In the genomic region with DNA sequence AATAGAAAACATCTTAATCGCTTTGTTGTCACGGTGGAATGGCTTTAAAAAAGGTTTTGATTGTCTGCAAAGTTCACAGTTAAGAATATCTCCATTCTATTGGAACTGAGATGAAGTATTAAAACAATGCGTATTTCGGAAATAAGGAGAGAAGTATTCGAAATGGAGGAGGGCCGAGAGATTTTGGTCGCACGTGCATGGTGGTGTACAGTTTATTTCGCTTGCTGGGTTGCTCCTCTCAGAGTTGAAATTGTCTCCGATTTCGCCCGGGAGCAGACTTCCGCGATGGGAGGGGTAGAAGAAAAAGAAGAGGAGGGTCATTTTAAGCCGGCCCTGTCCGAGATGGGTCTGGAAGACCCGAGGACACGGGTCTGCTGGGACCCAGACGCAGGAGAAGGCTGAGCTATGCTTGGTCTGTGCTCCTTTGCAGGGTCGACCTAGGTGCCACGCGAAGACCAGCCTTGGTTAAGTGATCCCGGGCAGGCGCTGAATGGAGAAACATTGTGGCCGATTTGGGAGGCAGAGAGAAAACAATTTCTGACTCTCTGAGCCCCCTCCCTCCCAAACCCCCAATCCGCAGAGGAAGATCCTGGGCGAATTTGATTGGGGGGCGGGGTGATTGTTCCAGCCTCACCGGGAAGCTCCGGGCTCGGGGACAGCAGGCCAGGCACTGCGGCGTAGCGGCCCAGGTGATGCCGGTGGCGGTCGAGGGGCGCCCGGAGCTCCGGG, we compare ENCODE assay signal across 8 mouse cellular contexts. TPM values are rescaled to one million over a fixed set of nuclear protein-coding genes. Genes with fewer than 3 reads are reported as not detected.
DNase-seq lines count a peak whose midpoint lies in the region; ATAC-seq and TF ChIP-seq lines count a peak whose summit lies in the region.

No protein-coding gene starts in this region.

- TF ChIP-seq EP300 in heart, adult 2 months (IDR thresholded peaks at IDR 0.05; ENCODE audit: insufficient read depth, low read depth, low read length): no peak

- peak overlapping the region; percentile 99 for H3K9ac ChIP-seq in heart, adult 2 months (ENCODE audit: low read depth, low read length)
- peak overlapping the region; percentile 99 for H3K9ac ChIP-seq in kidney, embryonic 14.5 days (ENCODE audit: low read depth, low read length)

- peak; percentile 58 for DNase-seq in cerebellum, adult 11-12 months
- DNase-seq in cerebellum, adult 8-10 months: no peak
- DNase-seq in urinary bladder, postnatal 25 days (ENCODE audit: low spot score): peak; percentile 47
- no peak for DNase-seq in urinary bladder, adult 2 months (ENCODE audit: low spot score)
- DNase-seq in heart, adult 2 months: peak; percentile 73 to 80
- peak; percentile 81 for DNase-seq in mesoderm, embryonic 11.5 days (ENCODE audit: low read depth, low spot score)
- peak; percentile 23 to 30 for DNase-seq in thymus, postnatal 36 days

- TF ChIP-seq CTCF in heart, adult 2 months (IDR thresholded peaks at IDR 0.05): no peak

- no peaks in the 10 kb centered on the region; the same call in 1 of the 2 replicates for H3K79me2 ChIP-seq in heart, adult 2 months (replicated peaks; ENCODE audit: control insufficient read depth, insufficient read depth, low read length)

- H3K36me3 ChIP-seq in heart, adult 2 months (ENCODE audit: control insufficient read depth, insufficient read depth, low read length): no peaks in the 10 kb centered on the region
- peaks cover 6% of the 10 kb centered on the region; the same call in 1 of the 2 replicates for H3K36me3 ChIP-seq in kidney, embryonic 14.5 days (ENCODE audit: control insufficient read depth, insufficient read depth, low read length)

- no peak for ATAC-seq in kidney, embryonic 14.5 days (ENCODE audit: low FRiP score, low TSS enrichment)

- H3K27ac ChIP-seq in heart, adult 2 months: peak overlapping the region; percentile 93
- peak overlapping the region; percentile 98 for H3K27ac ChIP-seq in kidney, embryonic 14.5 days (ENCODE audit: low read depth, low read length)

- H3K4me3 ChIP-seq in heart, adult 2 months: peak overlapping the region; percentile 75
- peak overlapping the region; percentile 92 for H3K4me3 ChIP-seq in kidney, embryonic 14.5 days (ENCODE audit: low read length)

- H3K27me3 ChIP-seq in heart, adult 2 months (ENCODE audit: control insufficient read depth, insufficient read depth, low read length): no peaks in the 10 kb centered on the region
- H3K27me3 ChIP-seq in kidney, embryonic 14.5 days (ENCODE audit: control insufficient read depth, insufficient read depth, low read length): no peaks in the 10 kb centered on the region

- intact Hi-C loops in heart, adult 2 months (cut with DNase I): no loop called here

- H3K4me1 ChIP-seq in heart, adult 2 months (ENCODE audit: control insufficient read depth, insufficient read depth, low read length): peaks cover 12% of the 10 kb centered on the region
- peaks cover 31% of the 10 kb centered on the region for H3K4me1 ChIP-seq in kidney, embryonic 14.5 days (ENCODE audit: control insufficient read depth, insufficient read depth, low read length)

- no peaks in the 10 kb centered on the region for H3K9me3 ChIP-seq in kidney, embryonic 14.5 days (ENCODE audit: control insufficient read depth, low read length)

- WGBS in heart, adult 2 months: 2% methylated on average over 40 of the region's 40 CpGs
- under 1% methylated on average over 40 of the region's 40 CpGs for WGBS in kidney, embryonic 14.5 days

- peak overlapping the region; percentile 98 for H3K4me2 ChIP-seq in kidney, embryonic 14.5 days (replicated peaks; ENCODE audit: low read depth, low read length)

- TF ChIP-seq POLR2A in heart, adult 2 months (IDR thresholded peaks at IDR 0.05; ENCODE audit: insufficient read depth, low read depth, low read length): no peak

RNA-seq across cellular contexts. Expression of gene Bahcc1, which starts 2.8 kb away (rescaled TPM):
- polyA plus RNA-seq in urinary bladder, adult 2 months (2012; rRNA removed): 4.3 and 8.2 TPM in 2 replicates
- 1 to 10 TPM; 5.4 to 9.7 TPM for total RNA-seq in heart, adult 2 months (2021)
- polyA plus RNA-seq in heart, adult 2 months (2012; rRNA removed): 5.9 and 6.4 TPM in 2 replicates
- 20.3 and 27.2 TPM in 2 replicates for polyA plus RNA-seq in kidney, embryonic 14.5 days (2014; fragmentation: Nextera tagmentation; extraction: Ambion mirVana)

Comparison
In these comparisons a context has a peak if more than half of its experiments do, and no peak if none do; other contexts are left out.
1. DNase-seq: peak in cerebellum, adult 11-12 months (single experiment), urinary bladder, postnatal 25 days (single experiment), heart, adult 2 months (2 of 2), mesoderm, embryonic 11.5 days (single experiment) and thymus, postnatal 36 days (2 of 2); none in cerebellum, adult 8-10 months (single experiment) and urinary bladder, adult 2 months (single experiment).